Mouse (Mus musculus): Measurements from ENCODE around the gene Olfr907. TPM values are rescaled to one million over a fixed set of nuclear protein-coding genes. Genes with fewer than 3 reads are reported as not detected.

The Olfr907 gene
- not detected in 2 replicates for polyA plus RNA-seq (2014; fragmentation: Nextera tagmentation; extraction: Ambion mirVana)

GRCm38 (mm10) chr9:38495501-38495900 lies at the start of gene Olfr907:
TSS of gene Olfr907 (plus strand) at chr9:38495801.
- 82% methylated on average over 2 of the region's 2 CpGs for WGBS
- no peaks in the 10 kb centered on the region for H3K27me3 ChIP-seq (ENCODE audit: control insufficient read depth, insufficient read depth, low read length)
- ATAC-seq (ENCODE audit: insufficient read depth, low FRiP score, low TSS enrichment) (no peak), DNase-seq (ENCODE audit: low spot score) (no peak)
- no peaks in the 10 kb centered on the region for H3K9me3 ChIP-seq (ENCODE audit: control insufficient read depth, low read length)
- no peaks in the 10 kb centered on the region for H3K36me3 ChIP-seq (ENCODE audit: control insufficient read depth, insufficient read depth, low read length)
- H3K4me1 ChIP-seq (ENCODE audit: control insufficient read depth, insufficient read depth, low read length), result no peaks in the 10 kb centered on the region
- no peak within 1 kb of the TSS for H3K4me3 ChIP-seq (ENCODE audit: low read depth, low read length)
- no peak within 1 kb of the TSS for H3K27ac ChIP-seq (ENCODE audit: low read depth, low read length)
- H3K9ac ChIP-seq (ENCODE audit: low read length), result no peak within 1 kb of the TSS
- H3K4me2 ChIP-seq (ENCODE audit: low read depth), result no peak within 1 kb of the TSS

- ATAC-seq (ENCODE audit: insufficient read depth, low FRiP score, low TSS enrichment) (no peak), DNase-seq (ENCODE audit: low spot score) (no peak)
- Histone ChIP-seq H3K27ac (ENCODE audit: low read depth, low read length) (no peak within 1 kb of the TSS), H3K9ac (ENCODE audit: low read length) (no peak within 1 kb of the TSS), H3K4me1 (ENCODE audit: control insufficient read depth, insufficient read depth, low read length) (no peaks in the 10 kb centered on the region), H3K27me3 (ENCODE audit: control insufficient read depth, insufficient read depth, low read length) (no peaks in the 10 kb centered on the region), H3K36me3 (ENCODE audit: control insufficient read depth, insufficient read depth, low read length) (no peaks in the 10 kb centered on the region), H3K9me3 (ENCODE audit: control insufficient read depth, low read length) (no peaks in the 10 kb centered on the region), H3K4me2 (ENCODE audit: low read depth) (no peak within 1 kb of the TSS), H3K4me3 (ENCODE audit: low read depth, low read length) (no peak within 1 kb of the TSS)
- 95% methylated on average over 5 of the region's 5 CpGs for WGBS
Measured at GRCm38 (mm10) chr9:38447352-38447751, 48.2 kb upstream of the Olfr907 start, which contains the start of gene Olfr902. TSS of gene Olfr902 (plus strand) at chr9:38447652.

GRCm38 (mm10) chr9:38462844-38463243 lies 32.8 kb upstream of the Olfr907 start, which contains the start of gene Olfr904:
TSS of gene Olfr904 (plus strand) at chr9:38463144.
- Histone ChIP-seq H3K4me1 (ENCODE audit: control insufficient read depth, insufficient read depth, low read length) (no peaks in the 10 kb centered on the region), H3K27ac (ENCODE audit: low read depth, low read length) (no peak within 1 kb of the TSS), H3K9me3 (ENCODE audit: control insufficient read depth, low read length) (no peaks in the 10 kb centered on the region), H3K36me3 (ENCODE audit: control insufficient read depth, insufficient read depth, low read length) (no peaks in the 10 kb centered on the region), H3K9ac (ENCODE audit: low read length) (no peak within 1 kb of the TSS), H3K27me3 (ENCODE audit: control insufficient read depth, insufficient read depth, low read length) (no peaks in the 10 kb centered on the region), H3K4me3 (ENCODE audit: low read depth, low read length) (no peak within 1 kb of the TSS), H3K4me2 (ENCODE audit: low read depth) (no peak within 1 kb of the TSS)
- ATAC-seq (ENCODE audit: insufficient read depth, low FRiP score, low TSS enrichment), result no peak
- DNase-seq (ENCODE audit: low spot score), result no peak

GRCm38 (mm10) chr9:38470807-38471206 lies 24.8 kb upstream of the Olfr907 start, which contains the start of gene Olfr905:
TSS of gene Olfr905 (plus strand) at chr9:38471107.
- DNase-seq (ENCODE audit: low spot score) (no peak), ATAC-seq (ENCODE audit: insufficient read depth, low FRiP score, low TSS enrichment) (no peak)
- Histone ChIP-seq H3K9ac (ENCODE audit: low read length) (no peak within 1 kb of the TSS), H3K4me3 (ENCODE audit: low read depth, low read length) (no peak within 1 kb of the TSS), H3K36me3 (ENCODE audit: control insufficient read depth, insufficient read depth, low read length) (no peaks in the 10 kb centered on the region), H3K9me3 (ENCODE audit: control insufficient read depth, low read length) (no peaks in the 10 kb centered on the region), H3K4me1 (ENCODE audit: control insufficient read depth, insufficient read depth, low read length) (no peaks in the 10 kb centered on the region), H3K4me2 (ENCODE audit: low read depth) (no peak within 1 kb of the TSS), H3K27ac (ENCODE audit: low read depth, low read length) (no peak within 1 kb of the TSS), H3K27me3 (ENCODE audit: control insufficient read depth, insufficient read depth, low read length) (no peaks in the 10 kb centered on the region)

GRCm38 (mm10) chr9:38486785-38487184 lies 8.8 kb upstream of the Olfr907 start, which contains the start of gene Olfr906:
TSS of gene Olfr906 (plus strand) at chr9:38487085.
- DNase-seq (ENCODE audit: low spot score), result no peak
- H3K4me3 ChIP-seq (ENCODE audit: low read depth, low read length), result no peak within 1 kb of the TSS
- H3K27me3 ChIP-seq (ENCODE audit: control insufficient read depth, insufficient read depth, low read length), result no peaks in the 10 kb centered on the region
- H3K4me1 ChIP-seq (ENCODE audit: control insufficient read depth, insufficient read depth, low read length), result no peaks in the 10 kb centered on the region
- no peak within 1 kb of the TSS for H3K4me2 ChIP-seq (ENCODE audit: low read depth)
- no peak for ATAC-seq (ENCODE audit: insufficient read depth, low FRiP score, low TSS enrichment)
- H3K27ac ChIP-seq (ENCODE audit: low read depth, low read length), result no peak within 1 kb of the TSS
- H3K36me3 ChIP-seq (ENCODE audit: control insufficient read depth, insufficient read depth, low read length), result no peaks in the 10 kb centered on the region
- no peaks in the 10 kb centered on the region for H3K9me3 ChIP-seq (ENCODE audit: control insufficient read depth, low read length)
- no peak within 1 kb of the TSS for H3K9ac ChIP-seq (ENCODE audit: low read length)
- 93% methylated on average over 3 of the region's 3 CpGs for WGBS

- no peak overlapping the region for H3K27ac ChIP-seq (ENCODE audit: low read depth, low read length)
- DNase-seq (ENCODE audit: low spot score) (no peak), ATAC-seq (ENCODE audit: insufficient read depth, low FRiP score, low TSS enrichment) (no peak)
- H3K9ac ChIP-seq (ENCODE audit: low read length), result no peak overlapping the region
- WGBS, result 70% methylated on average over 2 of the region's 2 CpGs
- no peaks in the 10 kb centered on the region for H3K36me3 ChIP-seq (ENCODE audit: control insufficient read depth, insufficient read depth, low read length)
- H3K4me1 ChIP-seq (ENCODE audit: control insufficient read depth, insufficient read depth, low read length), result no peaks in the 10 kb centered on the region
- no peak overlapping the region for H3K4me3 ChIP-seq (ENCODE audit: low read depth, low read length)
- H3K27me3 ChIP-seq (ENCODE audit: control insufficient read depth, insufficient read depth, low read length), result no peaks in the 10 kb centered on the region
- H3K9me3 ChIP-seq (ENCODE audit: control insufficient read depth, low read length), result no peaks in the 10 kb centered on the region
- no peak overlapping the region for H3K4me2 ChIP-seq (ENCODE audit: low read depth)
Measured at GRCm38 (mm10) chr9:38512353-38512752, 16.8 kb downstream of the Olfr907 start.

- Histone ChIP-seq H3K27ac (ENCODE audit: low read depth, low read length) (no peak within 1 kb of the TSS), H3K9ac (ENCODE audit: low read length) (no peak within 1 kb of the TSS), H3K27me3 (ENCODE audit: control insufficient read depth, insufficient read depth, low read length) (no peaks in the 10 kb centered on the region), H3K4me2 (ENCODE audit: low read depth) (no peak within 1 kb of the TSS), H3K9me3 (ENCODE audit: control insufficient read depth, low read length) (no peaks in the 10 kb centered on the region), H3K4me1 (ENCODE audit: control insufficient read depth, insufficient read depth, low read length) (no peaks in the 10 kb centered on the region), H3K4me3 (ENCODE audit: low read depth, low read length) (no peak within 1 kb of the TSS), H3K36me3 (ENCODE audit: control insufficient read depth, insufficient read depth, low read length) (no peaks in the 10 kb centered on the region)
- no peak for ATAC-seq (ENCODE audit: insufficient read depth, low FRiP score, low TSS enrichment)
- 85% methylated on average over 1 of the region's 1 CpGs for WGBS
- DNase-seq (ENCODE audit: low spot score), result no peak
Measured at GRCm38 (mm10) chr9:38521280-38521679, 25.7 kb downstream of the Olfr907 start, which contains the start of gene Olfr911-ps1. TSS of gene Olfr911-ps1 (plus strand) at chr9:38521580.

GRCm38 (mm10) chr9:38537549-38537948 lies 41.9 kb downstream of the Olfr907 start, which contains the start of gene Olfr910:
TSS of gene Olfr910 (plus strand) at chr9:38537849.
- no peaks in the 10 kb centered on the region for H3K27me3 ChIP-seq (ENCODE audit: control insufficient read depth, insufficient read depth, low read length)
- WGBS, result 92% methylated on average over 2 of the region's 2 CpGs
- no peak for DNase-seq (ENCODE audit: low spot score)
- no peak for ATAC-seq (ENCODE audit: insufficient read depth, low FRiP score, low TSS enrichment)
- no peak within 1 kb of the TSS for H3K4me2 ChIP-seq (ENCODE audit: low read depth)
- no peak within 1 kb of the TSS for H3K4me3 ChIP-seq (ENCODE audit: low read depth, low read length)
- H3K4me1 ChIP-seq (ENCODE audit: control insufficient read depth, insufficient read depth, low read length), result no peaks in the 10 kb centered on the region
- no peak within 1 kb of the TSS for H3K9ac ChIP-seq (ENCODE audit: low read length)
- H3K27ac ChIP-seq (ENCODE audit: low read depth, low read length), result no peak within 1 kb of the TSS
- H3K9me3 ChIP-seq (ENCODE audit: control insufficient read depth, low read length), result no peaks in the 10 kb centered on the region
- H3K36me3 ChIP-seq (ENCODE audit: control insufficient read depth, insufficient read depth, low read length), result no peaks in the 10 kb centered on the region
